Mouse (Mus musculus) midbrain, embryonic 16.5 days (tissue): ENCODE data around the gene Fam184a. TPM values are rescaled to one million over a fixed set of nuclear protein-coding genes. Genes with fewer than 3 reads are reported as not detected.

ENCODE experiments used
- ATAC-seq: fragments of 200-750 bp; cut with Nextera tagmentation; 2 replicates; pipeline ENCODE4 v1.8.0; 2017; ENCODE audit warnings: moderate TSS enrichment
- H3K27ac ChIP-seq: fragments of 300-500 bp; sonication (generic); 2 replicates; pipeline ENCODE4 v1.5.1; 2014; ENCODE audit warnings: mild to moderate bottlenecking, low read length, mixed read lengths
- H3K27me3 ChIP-seq: fragments of 300-500 bp; sonication (generic); 2 replicates; pipeline ENCODE4 v1.6.1; 2014; ENCODE audit warnings: low read depth, low read length, mixed read lengths; ENCODE audit not compliant: control insufficient read depth, insufficient read depth
- H3K36me3 ChIP-seq: fragments of 300-500 bp; sonication (generic); 2 replicates; pipeline ENCODE4 v1.6.1; 2014; ENCODE audit warnings: mild to moderate bottlenecking, low read length, moderate library complexity, mixed read lengths; ENCODE audit not compliant: control insufficient read depth, insufficient read depth
- H3K4me1 ChIP-seq: fragments of 300-500 bp; sonication (generic); 2 replicates; pipeline ENCODE4 v1.6.1; 2014; ENCODE audit warnings: mild to moderate bottlenecking, low read length, mixed read lengths; ENCODE audit not compliant: control insufficient read depth, insufficient read depth
- H3K4me2 ChIP-seq: fragments of 300-500 bp; sonication (generic); 2 replicates; pipeline ENCODE4 v1.6.1; 2014; ENCODE audit warnings: mild to moderate bottlenecking, low read length, mixed read lengths
- H3K4me3 ChIP-seq: fragments of 300-500 bp; sonication (generic); 2 replicates; pipeline ENCODE4 v1.5.1; 2014; ENCODE audit warnings: low read depth, mild to moderate bottlenecking, low read length, moderate library complexity, mixed read lengths
- H3K9ac ChIP-seq: fragments of 300-500 bp; sonication (generic); 2 replicates; pipeline ENCODE4 v1.6.1; 2014; ENCODE audit warnings: low read depth, low read length, mixed read lengths
- H3K9me3 ChIP-seq: fragments of 300-500 bp; sonication (generic); replicated peaks from 2 replicates; pipeline ENCODE4 v1.6.1; 2014; ENCODE audit warnings: mild to moderate bottlenecking, low read length, mixed read lengths; ENCODE audit not compliant: control insufficient read depth, poor library complexity, severe bottlenecking
- WGBS: fragments of 180-500 bp; shearing (Covaris S2); extraction: QIAGEN DNeasy Blood & Tissue Kit; methylation state at CpG from one replicate; pipeline ENCODE4 v1.1.7; 2014; 5-methylcytosine and 5-hydroxymethylcytosine counted together
- polyA plus RNA-seq: library from polyadenylated mRNA; unstranded; fragments of >200 nt; fragmentation: Nextera tagmentation; extraction: Ambion mirVana; gene quantifications from 2 replicates; pipeline ENCODE4 v1.2.1, GENCODE M21; 2015

The Fam184a gene
- polyA plus RNA-seq, 1 experiment from 2014 or later, result 15.3 TPM

GRCm38 (mm10) chr10:53629918-53630250, 121.0 kb downstream of the Fam184a start:
- no peaks in the 10 kb centered on the region for H3K36me3 ChIP-seq
- 0% methylated on average over 35 of the region's 35 CpGs for WGBS
- peak overlapping the region; percentile 49 for H3K4me2 ChIP-seq
- peak overlapping the region; percentile 82 for H3K4me3 ChIP-seq
- peak overlapping the region; percentile 78 for H3K9ac ChIP-seq
- no peaks in the 10 kb centered on the region for H3K9me3 ChIP-seq
- peak; percentile 98 for ATAC-seq
- no peaks in the 10 kb centered on the region for H3K4me1 ChIP-seq
- peak overlapping the region; percentile 85 for H3K27ac ChIP-seq
- H3K27me3 ChIP-seq, result no peaks in the 10 kb centered on the region

DNA sequence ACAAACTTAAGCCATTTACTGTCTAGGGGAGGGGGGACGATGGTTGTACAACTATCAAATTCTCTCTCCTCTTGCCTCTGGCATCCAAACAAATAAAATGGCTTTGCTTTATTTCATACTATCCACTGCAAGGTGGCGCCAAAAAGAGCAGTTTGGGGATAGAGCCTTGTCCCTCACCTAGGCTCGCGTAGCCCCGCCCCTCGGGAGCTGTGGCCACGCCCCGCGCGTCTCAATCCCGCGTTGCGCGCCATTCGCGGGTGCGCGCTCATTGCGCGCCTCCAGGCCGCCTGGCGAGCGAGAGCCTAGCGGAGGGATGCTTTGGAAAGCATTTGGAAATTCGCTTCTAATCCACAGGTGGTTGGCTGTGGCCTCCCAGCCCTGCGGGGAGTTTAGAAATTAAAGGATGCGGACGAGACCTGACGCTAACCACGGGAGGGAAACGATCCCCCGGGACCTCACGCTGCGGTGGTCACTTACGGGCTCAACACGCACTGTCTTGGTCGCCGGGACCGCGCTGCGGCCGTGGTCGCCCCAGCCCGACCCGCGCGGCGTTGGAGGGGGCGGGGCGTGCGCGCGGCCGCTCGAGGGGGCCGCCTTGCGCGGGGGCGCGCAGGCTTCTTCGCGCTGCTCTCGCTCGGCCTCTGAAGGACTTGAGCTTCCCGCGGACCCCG, 121.5 kb downstream of the Fam184a start:
- H3K4me2 ChIP-seq, result peak overlapping the region; percentile 49
- no peaks in the 10 kb centered on the region for H3K4me1 ChIP-seq
- ATAC-seq, result peak; percentile 90
- no peaks in the 10 kb centered on the region for H3K27me3 ChIP-seq
- H3K27ac ChIP-seq, result peak overlapping the region; percentile 85
- H3K4me3 ChIP-seq, result peak overlapping the region; percentile 82
- H3K36me3 ChIP-seq, result no peaks in the 10 kb centered on the region
- H3K9me3 ChIP-seq, result no peaks in the 10 kb centered on the region
- under 1% methylated on average over 52 of the region's 67 CpGs for WGBS
- peak overlapping the region; percentile 78 for H3K9ac ChIP-seq

GRCm38 (mm10) chr10:53615850-53616616, 134.9 kb downstream of the Fam184a start:
- no peak for ATAC-seq
- H3K27me3 ChIP-seq, result no peaks in the 10 kb centered on the region
- H3K36me3 ChIP-seq, result peaks cover 12% of the 10 kb centered on the region; the same call in 1 of the 2 replicates
- no peak overlapping the region for H3K9ac ChIP-seq
- H3K4me2 ChIP-seq, result no peak overlapping the region
- no peaks in the 10 kb centered on the region for H3K4me1 ChIP-seq
- no peaks in the 10 kb centered on the region for H3K9me3 ChIP-seq
- H3K4me3 ChIP-seq, result no peak overlapping the region
- WGBS, result 83% methylated on average over 8 of the region's 8 CpGs
- H3K27ac ChIP-seq, result no peak overlapping the region

- Histone ChIP-seq H3K9ac (no peak overlapping the region), H3K4me1 (no peaks in the 10 kb centered on the region), H3K9me3 (no peaks in the 10 kb centered on the region), H3K27me3 (no peaks in the 10 kb centered on the region), H3K27ac (no peak overlapping the region), H3K4me2 (no peak overlapping the region), H3K4me3 (no peak overlapping the region), H3K36me3 (peaks cover 20% of the 10 kb centered on the region)
- WGBS, result 95% methylated on average over 1 of the region's 1 CpGs
- no peak for ATAC-seq
These were observed 137.0 kb downstream of the Fam184a start for GRCm38 (mm10) chr10:53613955-53614354.

- no peak overlapping the region for H3K4me2 ChIP-seq
- H3K27ac ChIP-seq, result no peak overlapping the region
- H3K9ac ChIP-seq, result no peak overlapping the region
- no peak overlapping the region for H3K4me3 ChIP-seq
- H3K36me3 ChIP-seq, result peaks cover 27% of the 10 kb centered on the region
- H3K27me3 ChIP-seq, result no peaks in the 10 kb centered on the region
- H3K4me1 ChIP-seq, result no peaks in the 10 kb centered on the region
- no peaks in the 10 kb centered on the region for H3K9me3 ChIP-seq
- ATAC-seq, result no peak; the same call in 1 of the 2 replicates
- 63% methylated on average over 1 of the region's 1 CpGs for WGBS
These were observed 138.8 kb downstream of the Fam184a start for GRCm38 (mm10) chr10:53612172-53612571.

DNA sequence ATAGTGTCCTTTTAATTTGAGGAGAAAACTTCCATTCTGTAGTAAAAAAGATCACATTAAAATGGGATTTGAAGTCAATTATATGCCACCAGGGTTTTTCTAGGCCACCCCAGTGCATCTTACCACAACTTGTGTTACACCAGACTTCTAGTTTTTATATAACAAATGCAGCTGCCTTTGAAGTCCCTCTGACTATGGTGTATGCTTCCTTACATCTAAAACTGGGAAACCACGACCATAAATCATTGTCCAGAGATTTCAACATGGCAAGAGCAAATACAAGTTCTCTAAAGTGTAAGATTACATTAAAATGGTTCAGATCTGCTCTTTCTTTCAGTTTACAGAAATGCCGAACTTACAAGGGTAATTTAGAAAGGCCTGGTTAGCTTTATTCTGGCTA, 142.6 kb downstream of the Fam184a start:
- H3K4me3 ChIP-seq, result no peak overlapping the region
- H3K36me3 ChIP-seq, result peaks cover 26% of the 10 kb centered on the region
- ATAC-seq, result no peak

GRCm38 (mm10) chr10:53605328-53605727, 145.6 kb downstream of the Fam184a start:
- Histone ChIP-seq H3K4me1 (peaks cover 7% of the 10 kb centered on the region), H3K36me3 (peaks cover 21% of the 10 kb centered on the region), H3K27me3 (no peaks in the 10 kb centered on the region), H3K4me2 (no peak overlapping the region), H3K4me3 (no peak overlapping the region), H3K9me3 (no peaks in the 10 kb centered on the region), H3K27ac (no peak overlapping the region), H3K9ac (no peak overlapping the region)
- 67% methylated on average over 2 of the region's 2 CpGs for WGBS
- no peak for ATAC-seq

More for the DNA sequence above, 142.6 kb downstream of the Fam184a start:
- H3K9ac ChIP-seq, result no peak overlapping the region
- WGBS, result 76% methylated on average over 2 of the region's 2 CpGs
- H3K4me1 ChIP-seq, result no peaks in the 10 kb centered on the region
- no peaks in the 10 kb centered on the region for H3K27me3 ChIP-seq
- H3K27ac ChIP-seq, result no peak overlapping the region
- H3K9me3 ChIP-seq, result no peaks in the 10 kb centered on the region
- H3K4me2 ChIP-seq, result no peak overlapping the region

DNA sequence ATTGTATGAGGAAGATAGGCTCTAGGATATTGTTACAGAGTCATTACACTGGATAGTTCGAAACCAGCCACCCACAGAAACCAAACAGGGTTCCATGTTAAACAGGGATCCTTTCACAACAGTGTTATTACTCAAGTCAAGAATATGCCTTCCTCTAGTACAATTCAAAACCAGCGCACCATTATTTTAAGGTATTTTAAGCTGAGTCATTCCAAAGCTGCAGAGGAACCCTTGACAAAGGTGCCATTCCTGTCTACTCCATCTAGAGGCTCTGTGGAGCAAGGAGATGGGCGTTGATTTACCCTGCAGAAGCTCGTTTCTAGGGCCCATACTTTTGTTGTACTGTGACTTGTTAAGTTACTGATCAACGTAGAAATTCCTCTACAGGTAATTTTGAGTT, 152.1 kb downstream of the Fam184a start:
- H3K4me3 ChIP-seq, result 0 out of 2 replicates have a peak overlapping the region, but pooled peaks have one; percentile 1
- WGBS, result 53% methylated on average over 5 of the region's 5 CpGs

More for the DNA sequence above, 152.1 kb downstream of the Fam184a start:
- H3K9me3 ChIP-seq, result no peaks in the 10 kb centered on the region
- H3K9ac ChIP-seq, result no peak overlapping the region
- peaks cover 32% of the 10 kb centered on the region for H3K4me1 ChIP-seq
- no peaks in the 10 kb centered on the region for H3K27me3 ChIP-seq
- H3K4me2 ChIP-seq, result peak overlapping the region; percentile 30
- H3K36me3 ChIP-seq, result peaks cover 5% of the 10 kb centered on the region
- no peak for ATAC-seq
- no peak overlapping the region for H3K27ac ChIP-seq
